Mouse (Mus musculus): ENCODE measurements around the gene Flrt3.

The Flrt3 gene

GRCm38 (mm10) chr2:140653481-140653880 lies 17.8 kb downstream of the Flrt3 start:
- DNase-seq (ENCODE audit: low read depth, low spot score), result no peak

GRCm38 (mm10) chr2:140621730-140622337 lies 49.4 kb downstream of the Flrt3 start:
- DNase-seq (ENCODE audit: low read depth, low spot score), result no peak

GRCm38 (mm10) chr2:140615451-140615850 lies 55.8 kb downstream of the Flrt3 start:
- peak; percentile 24 for DNase-seq (ENCODE audit: low read depth, low spot score)
